Mouse (Mus musculus) embryonic facial prominence, embryonic 14.5 days (tissue): ENCODE measurements around the gene Ctsll3. TPM values are rescaled to one million over a fixed set of nuclear protein-coding genes. Genes with fewer than 3 reads are reported as not detected.

Experiments used
- ATAC-seq: fragments of 200-750 bp; cut with Nextera tagmentation; 2 replicates; pipeline ENCODE4 v1.8.0; 2017; ENCODE audit warnings: low read depth, moderate number of reproducible peaks, moderate TSS enrichment
- DNase-seq: peaks from one replicate; pipeline ENCODE4 v3.0.0-alpha.2; 2015; ENCODE audit warnings: low spot score
- H3K27ac ChIP-seq: fragments of 300-500 bp; sonication (generic); replicated peaks from 2 replicates; pipeline ENCODE4 v1.5.1; 2014; ENCODE audit warnings: low read depth, mild to moderate bottlenecking, low read length, moderate library complexity
- H3K27me3 ChIP-seq: fragments of 300-500 bp; sonication (generic); replicated peaks from 2 replicates; pipeline ENCODE4 v1.6.1; 2014; ENCODE audit warnings: low read length; ENCODE audit not compliant: control insufficient read depth, insufficient read depth
- H3K36me3 ChIP-seq: fragments of 300-500 bp; sonication (generic); 2 replicates; pipeline ENCODE4 v1.6.1; 2014; ENCODE audit warnings: low read length, mixed read lengths; ENCODE audit not compliant: control insufficient read depth, insufficient read depth
- H3K4me1 ChIP-seq: fragments of 300-500 bp; sonication (generic); 2 replicates; pipeline ENCODE4 v1.6.1; 2014; ENCODE audit warnings: antibody characterized with exemption, low read length; ENCODE audit not compliant: control insufficient read depth, insufficient read depth
- H3K4me2 ChIP-seq: fragments of 300-500 bp; sonication (generic); 2 replicates; pipeline ENCODE4 v1.6.1; 2014; ENCODE audit warnings: low read depth, mild to moderate bottlenecking, low read length, moderate library complexity, mixed read lengths
- H3K4me3 ChIP-seq: fragments of 300-500 bp; sonication (generic); 2 replicates; pipeline ENCODE4 v1.5.1; 2014; ENCODE audit warnings: low read depth, mild to moderate bottlenecking, low read length
- H3K9ac ChIP-seq: fragments of 300-500 bp; sonication (generic); 2 replicates; pipeline ENCODE4 v1.6.1; 2014; ENCODE audit warnings: low read depth, mild to moderate bottlenecking, low read length, moderate library complexity, mixed read lengths
- H3K9me3 ChIP-seq: fragments of 300-500 bp; sonication (generic); 2 replicates; pipeline ENCODE4 v1.6.1; 2016; ENCODE audit warnings: low read length; ENCODE audit not compliant: control insufficient read depth
- WGBS: fragments of 180-500 bp; shearing (Covaris S2); extraction: QIAGEN DNeasy Blood & Tissue Kit; methylation state at CpG from one replicate; pipeline ENCODE4 v1.1.7; 2014; 5-methylcytosine and 5-hydroxymethylcytosine counted together
- polyA plus RNA-seq: library from polyadenylated mRNA; unstranded; fragments of >200 nt; fragmentation: Nextera tagmentation; extraction: Ambion mirVana; gene quantifications from 2 replicates; pipeline ENCODE4 v1.2.1, GENCODE M21; 2014

The Ctsll3 gene
- polyA plus RNA-seq, 1 experiment from 2014 or later, result 0.58 TPM

GRCm38 (mm10) chr13:60759136-60759535, 43.5 kb downstream of the Ctsll3 start:
- Histone ChIP-seq H3K4me2 (no peak overlapping the region), H3K4me1 (no peaks in the 10 kb centered on the region), H3K9me3 (no peaks in the 10 kb centered on the region), H3K27ac (no peak overlapping the region), H3K9ac (no peak overlapping the region), H3K27me3 (no peaks in the 10 kb centered on the region), H3K4me3 (no peak overlapping the region), H3K36me3 (peaks cover 38% of the 10 kb centered on the region)
- ATAC-seq (no peak), DNase-seq (peak; percentile 48)
- WGBS, result 39% methylated on average over 6 of the region's 6 CpGs

GRCm38 (mm10) chr13:60757292-60757691, 45.4 kb downstream of the Ctsll3 start:
- H3K4me2 ChIP-seq, result no peak overlapping the region
- H3K9ac ChIP-seq, result no peak overlapping the region
- H3K9me3 ChIP-seq, result no peaks in the 10 kb centered on the region
- 89% methylated on average over 13 of the region's 13 CpGs for WGBS
- peaks cover 46% of the 10 kb centered on the region for H3K36me3 ChIP-seq
- no peak for ATAC-seq
- no peak overlapping the region for H3K27ac ChIP-seq
- DNase-seq, result no peak
- no peaks in the 10 kb centered on the region for H3K27me3 ChIP-seq
- no peak overlapping the region for H3K4me3 ChIP-seq
- H3K4me1 ChIP-seq, result no peaks in the 10 kb centered on the region

GRCm38 (mm10) chr13:60755251-60755650, 47.4 kb downstream of the Ctsll3 start:
- Histone ChIP-seq H3K4me2 (no peak overlapping the region), H3K9ac (no peak overlapping the region), H3K9me3 (no peaks in the 10 kb centered on the region), H3K4me1 (no peaks in the 10 kb centered on the region), H3K36me3 (peaks cover 47% of the 10 kb centered on the region), H3K4me3 (no peak overlapping the region), H3K27me3 (no peaks in the 10 kb centered on the region), H3K27ac (no peak overlapping the region)
- whole genome bisulfite sequencing, result 71% methylated on average over 2 of the region's 2 CpGs
- DNase-seq (no peak), ATAC-seq (no peak)

GRCm38 (mm10) chr13:60753216-60753615, 49.4 kb downstream of the Ctsll3 start:
- ATAC-seq (no peak), DNase-seq (no peak)
- H3K36me3 ChIP-seq, result peaks cover 48% of the 10 kb centered on the region
- 97% methylated on average over 6 of the region's 6 CpGs for WGBS
- H3K27ac ChIP-seq, result no peak overlapping the region
- no peaks in the 10 kb centered on the region for H3K27me3 ChIP-seq
- no peaks in the 10 kb centered on the region for H3K9me3 ChIP-seq
- H3K9ac ChIP-seq, result no peak overlapping the region
- no peak overlapping the region for H3K4me2 ChIP-seq
- H3K4me3 ChIP-seq, result no peak overlapping the region
- H3K4me1 ChIP-seq, result no peaks in the 10 kb centered on the region

- 91% methylated on average over 7 of the region's 7 CpGs for WGBS
- no peak for ATAC-seq
- Histone ChIP-seq H3K27ac (no peak overlapping the region), H3K4me3 (no peak overlapping the region), H3K36me3 (peaks cover 49% of the 10 kb centered on the region), H3K4me1 (no peaks in the 10 kb centered on the region), H3K27me3 (no peaks in the 10 kb centered on the region), H3K4me2 (no peak overlapping the region), H3K9ac (no peak overlapping the region), H3K9me3 (no peaks in the 10 kb centered on the region)
- no peak for DNase-seq
Observed at GRCm38 (mm10) chr13:60750930-60751329, 51.7 kb downstream of the Ctsll3 start.

GRCm38 (mm10) chr13:60748556-60748955, 54.1 kb downstream of the Ctsll3 start:
- no peak overlapping the region for H3K27ac ChIP-seq
- ATAC-seq (no peak), DNase-seq (no peak)
- no peak overlapping the region for H3K4me3 ChIP-seq
- no peaks in the 10 kb centered on the region for H3K27me3 ChIP-seq
- 96% methylated on average over 2 of the region's 2 CpGs for WGBS
- no peaks in the 10 kb centered on the region for H3K4me1 ChIP-seq
- H3K4me2 ChIP-seq, result no peak overlapping the region
- no peaks in the 10 kb centered on the region for H3K9me3 ChIP-seq
- peaks cover 41% of the 10 kb centered on the region for H3K36me3 ChIP-seq
- H3K9ac ChIP-seq, result no peak overlapping the region

Other genes starting within 250 kb of the Ctsll3 start
- 16.3 and 17.9 TPM in 2 replicates for gene Dapk1, start 200.9 kb downstream of the Ctsll3 start, polyA plus RNA-seq
- gene BC051665, start 16.5 kb downstream of the Ctsll3 start, polyA plus RNA-seq, result not detected in 2 replicates
- gene 4930486L24Rik, start 61.6 kb upstream of the Ctsll3 start, polyA plus RNA-seq, result not detected in 2 replicates
- 0.51 and 0.54 TPM in 2 replicates for gene Gm49392, start 94.0 kb upstream of the Ctsll3 start, polyA plus RNA-seq
- gene Ctla2b, start 94.6 kb upstream of the Ctsll3 start, polyA plus RNA-seq, result 4.8 and 5.9 TPM in 2 replicates
- not detected in 2 replicates for gene Tpbpb, start 102.0 kb upstream of the Ctsll3 start, polyA plus RNA-seq
- not detected in 2 replicates for gene Gm49393, start 132.7 kb upstream of the Ctsll3 start, polyA plus RNA-seq
- gene Gm49391, start 133.7 kb upstream of the Ctsll3 start, polyA plus RNA-seq, result 2.5 and 3.1 TPM in 2 replicates
- 34.8 and 38.2 TPM in 2 replicates for gene Ctla2a, start 133.8 kb upstream of the Ctsll3 start, polyA plus RNA-seq
- gene Tpbpa, start 139.1 kb upstream of the Ctsll3 start, polyA plus RNA-seq, result not detected in 2 replicates
- gene Ctsj, start 203.1 kb upstream of the Ctsll3 start, polyA plus RNA-seq, result not detected in 2 replicates
- gene Ctsq, start 237.8 kb upstream of the Ctsll3 start, polyA plus RNA-seq, result not detected in 2 replicates